Comparison of ENCODE assay signal across 26 mouse cellular contexts in the genomic region with DNA sequence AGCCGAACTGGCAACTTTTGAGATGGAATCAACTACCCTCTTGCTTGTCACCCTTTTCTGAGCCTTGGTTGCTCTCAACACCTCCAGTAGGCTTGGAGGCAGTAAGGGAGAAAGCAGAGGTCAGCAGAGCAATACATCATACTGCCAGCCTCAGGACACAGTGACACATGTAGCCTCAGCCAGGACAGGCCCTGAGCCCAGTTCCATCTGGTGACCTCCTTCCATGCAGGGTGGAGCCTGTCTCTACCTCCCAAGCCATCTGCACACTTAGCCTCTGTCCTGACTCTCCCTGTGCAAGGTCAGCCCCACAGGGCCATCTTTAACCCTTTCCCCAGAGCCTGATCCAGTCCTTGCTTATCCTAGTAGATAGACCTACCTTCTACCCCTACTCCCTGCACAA. TPM values are rescaled to one million over a fixed set of nuclear protein-coding genes. Genes with fewer than 3 reads are reported as not detected.
A peak's percentile ranks its signal among the peaks of the same experiment; 100 is the strongest.
DNase-seq lines count a peak whose midpoint lies in the region; ATAC-seq lines count a peak whose summit lies in the region.
"Had no signal": no experiment of that assay in that cellular context is flagged by ENCODE, and none has a peak within 500 bp of the region (broad histone marks: within the 10 kb centered on the region; RNA-seq: fewer than 3 reads in every experiment).

No protein-coding gene starts in this region.

- H3K27me3 ChIP-seq in forebrain, embryonic 12.5 days, result no peaks in the 10 kb centered on the region
- H3K27me3 ChIP-seq: embryonic facial prominence, embryonic 15.5 days; lung, embryonic 15.5 days; neural tube, embryonic 12.5 days had no signal

- H3K4me3 ChIP-seq in forebrain, embryonic 12.5 days (replicated peaks), result no peak overlapping the region
- H3K4me3 ChIP-seq: embryonic facial prominence, embryonic 15.5 days; forebrain, embryonic 10.5 days; heart, adult 2 months; lung, embryonic 15.5 days; neural tube, embryonic 12.5 days had no signal

- peak; percentile 32 for DNase-seq in gastrocnemius, postnatal 25 days
- DNase-seq in gastrocnemius, adult 18-20 months (ENCODE audit: low spot score), result no peak
- DNase-seq in adrenal gland, postnatal 14 days, result peak; percentile 58
- DNase-seq in cerebellum, adult 18-20 months, result peak; percentile 14 to 19
- DNase-seq in cerebellum, postnatal 36 days, result peak; percentile 21 to 32
- no peak for DNase-seq in layer of hippocampus, postnatal 10 days (ENCODE audit: low spot score in 2 of 2)
- DNase-seq: B cell, adult 2 months; gastrocnemius, postnatal 10 days; heart, adult 2 months; heart, postnatal 4 days; lung, postnatal 4 days; thymus, postnatal 36 days had no signal

- ATAC-seq in forebrain, embryonic 12.5 days (ENCODE audit: low FRiP score), result no peak
- ATAC-seq: hindbrain, postnatal 0 days; intestine, postnatal 0 days had no signal

- no peaks in the 10 kb centered on the region for H3K4me1 ChIP-seq in forebrain, embryonic 12.5 days
- H3K4me1 ChIP-seq: embryonic facial prominence, embryonic 15.5 days; forebrain, embryonic 10.5 days; lung, embryonic 15.5 days; neural tube, embryonic 12.5 days had no signal

- no peak overlapping the region for H3K9ac ChIP-seq in forebrain, embryonic 12.5 days
- H3K9ac ChIP-seq: embryonic facial prominence, embryonic 15.5 days; liver, embryonic 14.5 days; lung, embryonic 15.5 days; neural tube, embryonic 12.5 days had no signal

- no peaks in the 10 kb centered on the region for H3K36me3 ChIP-seq in forebrain, embryonic 12.5 days (replicated peaks)
- H3K36me3 ChIP-seq: embryonic facial prominence, embryonic 15.5 days; forebrain, embryonic 10.5 days; lung, embryonic 15.5 days; neural tube, embryonic 12.5 days had no signal

- WGBS in forebrain, embryonic 12.5 days, result 92% methylated on average over 1 of the region's 1 CpGs

- H3K4me2 ChIP-seq in forebrain, embryonic 12.5 days, result no peak overlapping the region
- H3K4me2 ChIP-seq: embryonic facial prominence, embryonic 15.5 days; lung, embryonic 15.5 days; midbrain, embryonic 11.5 days; neural tube, embryonic 12.5 days had no signal

- H3K27ac ChIP-seq in forebrain, embryonic 12.5 days, result no peak overlapping the region
- H3K27ac ChIP-seq: embryonic facial prominence, embryonic 15.5 days; forebrain, embryonic 10.5 days; heart, adult 2 months; hindbrain, postnatal 0 days; liver, embryonic 14.5 days; lung, embryonic 15.5 days; neural tube, embryonic 12.5 days had no signal

- H3K9me3 ChIP-seq in forebrain, embryonic 12.5 days, result no peaks in the 10 kb centered on the region
- H3K9me3 ChIP-seq: embryonic facial prominence, embryonic 15.5 days; forebrain, embryonic 10.5 days; lung, embryonic 15.5 days; neural tube, embryonic 12.5 days had no signal

RNA-seq across cellular contexts. Expression of gene Rtp1, which starts 1.2 kb away (rescaled TPM):
- not detected for total RNA-seq in gastrocnemius, postnatal 25 days (2021)
- not detected for total RNA-seq in gastrocnemius, adult 18-20 months (2021)
- total RNA-seq in adrenal gland, postnatal 14 days (2021), result not detected in 2 replicates
- polyA plus RNA-seq in forebrain, embryonic 12.5 days (2016; fragmentation: Nextera tagmentation; extraction: Ambion mirVana), result 0.42 and 0.94 TPM in 2 replicates
- under 1 TPM in 1 of 2 experiments, not detected in 1; 0.18 TPM for total RNA-seq in layer of hippocampus, postnatal 10 days (2021)
- total RNA-seq: gastrocnemius, postnatal 10 days; heart, adult 2 months; heart, postnatal 4 days had no signal
- polyA plus RNA-seq: forebrain, embryonic 10.5 days; heart, adult 2 months; heart, embryonic 14.5 days; intestine, postnatal 0 days; large intestine, adult 2 months; limb, embryonic 14.5 days; liver, embryonic 14.5 days; lung, embryonic 15.5 days; midbrain, embryonic 11.5 days; neural tube, embryonic 12.5 days; spleen, adult 2 months; stomach, embryonic 14.5 days had no signal

Comparison
In these comparisons a context has a peak if more than half of its experiments do, and no peak if none do; other contexts are left out.
1. DNase-seq: peak in gastrocnemius, postnatal 25 days (single experiment), adrenal gland, postnatal 14 days (single experiment), cerebellum, adult 18-20 months (2 of 2) and cerebellum, postnatal 36 days (2 of 2); none in gastrocnemius, adult 18-20 months (single experiment) and layer of hippocampus, postnatal 10 days (0 of 2).